Mouse (Mus musculus): ENCODE data around the gene Fam151a.
"Not testable (repeated sequence)": the region's sequence is repeated elsewhere in the genome, so short reads cannot be mapped to it uniquely, and the experiment has no call there.

Gene Fam151a

DNA sequence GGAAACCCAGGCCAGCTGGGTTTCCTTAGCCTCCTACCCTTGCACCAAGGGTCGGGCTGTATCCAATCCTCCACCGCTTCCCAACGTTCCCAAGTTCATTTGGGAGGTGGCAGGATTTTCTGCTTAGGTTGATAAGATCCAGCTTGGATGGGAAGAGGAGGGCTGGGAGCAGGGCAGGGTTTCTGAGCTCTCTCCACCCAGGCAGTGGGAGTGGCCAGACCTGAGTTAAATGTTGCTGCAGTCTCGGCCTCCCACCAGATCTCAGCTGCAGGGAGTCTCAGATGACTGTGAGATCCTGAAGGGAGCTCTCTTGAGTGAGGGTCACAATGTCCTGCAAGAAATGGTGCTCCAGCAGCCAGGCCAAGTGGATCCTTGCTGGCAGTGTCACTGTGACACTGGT is at the start of gene Fam151a:
Gene Fam151a, plus strand, starts transcription at position 254 of the 400 bp plus-strand sequence.
- no peak for DNase-seq (ENCODE audit: low spot score)

DNA sequence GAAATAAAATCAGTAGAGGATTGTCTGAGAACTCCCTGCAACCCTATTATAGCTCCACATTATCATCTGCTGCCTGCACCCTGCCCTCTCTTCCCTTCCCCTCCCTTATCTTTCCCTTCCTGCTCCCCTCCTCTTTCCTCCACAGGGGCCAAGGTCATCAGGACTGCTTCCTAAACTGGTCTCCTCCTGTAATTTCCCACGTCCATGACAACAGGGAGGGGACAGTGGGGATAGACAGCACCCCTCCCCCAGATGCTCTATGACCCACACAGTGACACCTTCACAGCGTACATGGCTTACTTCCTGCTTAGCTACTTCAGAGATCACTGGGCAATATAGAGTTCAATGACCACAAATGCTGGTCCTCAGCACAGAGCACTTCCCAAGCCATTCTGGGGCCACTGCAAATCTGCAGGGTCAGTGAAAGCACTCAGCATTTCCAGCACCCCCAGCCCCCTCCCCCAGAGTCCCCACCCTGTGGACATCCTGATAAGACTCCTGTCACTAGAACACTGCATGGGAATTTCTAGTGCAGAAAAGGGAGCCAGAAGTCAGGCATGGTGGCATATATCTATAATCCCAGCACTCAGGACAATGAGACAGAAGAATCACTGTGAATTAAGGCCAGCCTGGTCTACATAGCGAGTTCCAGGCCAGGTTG is 44.9 kb upstream of the Fam151a start:
- DNase-seq (ENCODE audit: low spot score), result no peak

DNA sequence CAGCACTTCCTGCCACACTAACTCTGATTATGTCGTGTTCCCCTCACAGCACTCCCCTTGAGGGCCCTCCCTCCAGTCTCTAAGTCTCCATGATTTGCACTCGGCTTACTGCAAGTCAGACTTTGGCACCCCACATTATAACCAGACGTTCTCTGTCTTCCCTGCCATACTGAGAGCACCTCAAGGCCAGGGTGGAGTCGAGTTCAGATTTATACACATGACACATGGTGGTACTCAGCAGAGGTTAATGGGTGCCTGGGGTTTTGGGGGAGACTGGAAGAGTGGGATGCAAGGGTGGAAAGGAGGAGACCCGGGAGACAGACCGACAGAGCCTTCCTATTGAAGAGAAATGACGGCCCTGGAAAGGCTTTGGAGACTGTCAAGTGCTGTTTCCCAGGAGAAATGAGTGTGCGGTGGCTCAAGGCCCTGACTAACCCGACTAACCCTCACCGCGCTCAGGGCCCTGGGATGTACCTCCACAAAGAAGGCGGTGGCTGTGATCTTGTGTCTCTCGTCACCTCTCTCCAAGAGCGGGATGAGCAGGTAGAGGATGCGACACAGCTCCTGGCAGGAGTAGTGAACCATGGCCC is 39.8 kb upstream of the Fam151a start:
- no peak for DNase-seq (ENCODE audit: low spot score)

DNA sequence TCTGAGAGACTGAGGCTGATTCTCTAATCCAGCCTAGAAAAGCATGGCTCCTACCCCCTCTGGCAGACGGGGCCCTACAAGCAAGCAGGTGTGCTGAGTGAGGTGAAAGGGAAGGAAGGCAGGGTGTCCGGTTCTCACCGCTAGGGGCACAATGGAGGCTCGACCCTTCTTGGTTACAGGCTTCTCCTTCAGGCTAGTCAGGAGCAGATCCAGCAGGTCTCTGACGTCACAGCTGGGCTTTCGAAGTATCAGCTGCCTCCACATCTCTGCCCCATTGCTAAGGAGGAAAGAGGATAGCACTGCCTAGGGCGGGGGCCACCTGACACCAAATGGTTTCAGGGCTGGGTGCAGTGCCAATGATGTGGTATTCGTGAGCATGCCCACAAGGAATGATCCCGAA is 33.7 kb upstream of the Fam151a start:
- DNase-seq (ENCODE audit: low spot score), result no peak

DNA sequence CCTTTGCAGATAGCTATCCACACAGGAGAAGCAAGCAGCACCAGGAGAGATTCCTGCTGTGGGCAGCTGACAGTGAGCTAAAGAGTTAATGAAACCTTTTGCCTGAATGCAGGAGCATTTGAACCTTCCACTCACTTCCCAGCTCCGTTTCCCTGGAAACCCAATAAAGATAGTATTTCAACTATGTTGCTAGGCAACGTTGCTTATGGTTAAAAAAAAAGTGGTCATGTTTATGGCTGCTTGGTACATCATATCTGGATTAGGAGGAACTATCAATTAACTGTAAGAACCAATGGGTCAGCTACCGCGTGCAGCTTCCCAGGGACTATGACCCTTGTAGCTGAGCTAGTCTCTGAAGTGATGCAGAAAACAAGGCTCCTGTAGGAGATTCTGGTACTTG is 32.9 kb upstream of the Fam151a start:
- no peak for DNase-seq (ENCODE audit: low spot score)

DNA sequence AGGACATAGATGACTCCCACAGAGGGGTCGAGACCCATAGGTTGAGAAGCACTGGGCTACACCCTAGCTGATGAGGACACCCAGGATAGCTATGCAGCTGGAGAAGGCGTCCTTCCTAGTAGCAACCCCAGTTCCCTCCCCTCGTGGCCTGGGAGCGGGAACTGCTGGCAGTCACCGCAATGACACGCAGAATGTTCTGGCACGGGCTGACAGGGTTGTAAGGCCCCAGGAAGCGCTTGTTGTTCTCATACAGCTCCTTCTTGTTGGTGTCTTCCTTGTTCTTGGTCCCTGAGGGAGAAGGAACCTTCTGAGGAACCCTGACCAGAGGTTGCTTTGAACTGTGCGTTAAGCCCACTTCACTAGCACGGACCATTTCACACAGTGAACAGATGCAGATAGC is 29.7 kb upstream of the Fam151a start:
- DNase-seq (ENCODE audit: low spot score), result no peak

DNA sequence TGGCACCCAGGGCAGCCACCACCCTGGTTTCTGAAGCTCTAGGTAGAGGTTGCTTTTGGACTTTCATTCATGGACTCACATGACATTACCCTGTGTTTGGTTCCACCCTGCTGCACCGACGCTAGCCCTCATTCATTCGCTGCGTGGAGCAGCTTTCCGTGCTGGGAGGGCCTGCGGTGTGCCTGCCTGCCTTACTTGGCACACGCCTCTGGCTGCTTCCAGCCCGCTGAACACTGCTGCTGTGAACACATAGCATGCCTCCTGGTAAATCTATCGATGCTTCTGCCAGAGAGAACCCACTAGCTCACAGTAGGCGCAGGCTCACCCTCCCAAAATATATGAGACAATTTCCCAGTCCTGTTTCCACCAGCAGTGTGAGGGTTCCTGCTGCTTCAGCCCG is 29.3 kb upstream of the Fam151a start:
- no peak for DNase-seq (ENCODE audit: low spot score)

DNA sequence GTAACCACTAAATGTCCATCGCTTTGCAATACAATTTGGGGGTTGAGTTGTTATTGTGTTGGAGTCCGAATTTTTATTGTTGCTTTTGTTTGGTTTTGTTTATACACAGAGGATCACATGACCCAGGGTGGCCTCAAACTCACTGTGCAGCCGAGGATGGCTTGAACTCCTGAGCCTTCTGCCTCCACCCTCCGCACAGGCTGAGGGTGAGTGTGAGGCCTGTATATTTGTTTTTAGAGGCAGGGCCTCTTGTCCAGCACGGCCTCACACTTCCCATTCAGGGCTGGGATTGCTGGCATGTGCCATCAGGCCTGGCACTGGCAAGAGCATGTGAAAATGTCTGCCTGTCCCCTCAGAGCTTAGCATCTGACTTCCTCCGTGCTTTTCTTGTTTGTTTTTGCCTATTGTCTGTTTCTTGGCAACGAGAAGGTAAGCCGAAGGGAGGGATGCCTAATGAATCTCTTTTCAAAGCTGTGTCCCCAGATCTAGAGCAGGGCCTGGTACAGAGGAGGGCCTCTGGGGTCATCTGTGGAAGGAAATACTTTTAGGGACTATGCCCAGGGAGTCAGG is 28.5 kb upstream of the Fam151a start:
- no peak for DNase-seq (ENCODE audit: low spot score)

DNA sequence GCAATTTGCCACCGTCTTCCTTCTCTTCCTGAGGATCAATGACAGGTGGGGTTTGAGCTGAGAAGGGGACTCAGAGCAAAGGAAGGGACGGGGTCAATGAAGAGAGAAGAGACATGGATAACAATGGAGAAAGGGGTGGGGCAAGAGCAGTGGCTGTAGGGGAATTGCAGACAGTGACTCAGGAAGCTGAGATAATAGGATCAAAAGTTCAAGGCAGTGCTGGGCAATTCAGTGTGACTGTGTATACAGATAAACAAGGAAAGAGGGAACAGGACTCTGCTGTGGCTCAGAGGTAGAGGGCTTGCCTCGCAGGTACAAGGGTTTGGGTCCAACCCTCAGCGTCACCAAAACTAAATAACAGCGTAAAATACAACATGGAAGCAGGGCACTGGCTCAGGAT is 25.7 kb upstream of the Fam151a start:
- no peak for DNase-seq (ENCODE audit: low spot score)

DNA sequence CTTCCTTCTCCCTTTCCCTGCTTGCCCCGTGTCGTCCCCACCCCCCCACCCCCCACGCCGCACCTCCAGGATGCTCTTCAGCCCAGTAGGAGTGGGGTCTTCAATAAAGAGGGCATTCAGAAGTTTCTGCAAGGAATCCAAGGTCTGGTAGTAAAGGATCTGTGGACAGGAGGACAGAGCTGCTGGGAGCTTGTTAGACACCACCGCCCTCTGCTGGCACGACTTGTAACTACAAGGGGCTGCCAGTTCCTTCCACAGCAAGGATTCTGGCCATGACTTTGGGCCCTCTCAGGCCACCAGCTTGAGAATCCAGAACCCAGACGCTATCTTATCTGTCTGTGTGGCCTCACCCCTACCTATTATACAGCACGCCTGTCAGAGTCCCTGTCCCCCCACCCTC is 25.3 kb upstream of the Fam151a start:
- peak; percentile 85 for DNase-seq (ENCODE audit: low spot score)

DNA sequence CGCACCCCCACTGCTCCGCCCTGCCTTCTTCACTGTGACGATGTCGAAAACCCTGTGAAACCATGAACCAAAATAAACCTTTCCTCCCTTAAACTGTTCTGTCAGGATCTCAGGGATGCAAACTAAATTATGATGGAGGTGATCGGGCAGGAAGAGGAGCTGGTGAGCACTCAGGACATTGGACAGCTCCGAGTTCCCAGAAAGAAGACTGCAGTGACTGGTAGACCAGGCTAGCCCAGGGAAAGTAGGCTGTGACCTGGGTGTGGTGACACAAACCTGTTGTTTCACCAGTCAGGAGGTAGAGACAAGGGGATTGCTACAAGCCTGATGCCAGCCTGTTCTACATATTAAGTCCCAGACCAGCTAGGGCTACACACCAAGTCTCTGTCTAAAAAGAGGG is 20.1 kb upstream of the Fam151a start:
- DNase-seq (ENCODE audit: low spot score), result no peak

DNA sequence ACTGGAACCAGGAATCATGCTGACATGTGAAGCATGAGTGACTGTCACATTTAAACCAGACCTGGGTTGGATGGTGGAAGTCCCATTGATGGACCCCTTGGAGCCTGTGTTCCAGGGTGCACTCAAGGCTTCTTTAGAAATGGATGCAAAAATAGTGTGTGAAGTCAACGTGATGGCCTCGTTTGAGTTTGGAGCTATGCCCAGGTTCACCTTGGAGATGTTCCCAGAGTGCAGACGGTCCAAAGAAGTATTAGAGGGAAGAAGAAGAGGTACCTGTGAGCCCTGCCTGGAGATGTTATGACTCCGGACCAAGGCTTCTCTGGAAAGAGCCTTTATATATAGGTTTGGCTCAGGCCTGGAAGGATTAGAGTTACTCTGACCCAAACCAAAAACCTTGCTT is 13.1 kb upstream of the Fam151a start:
- no peak for DNase-seq (ENCODE audit: low spot score)

DNA sequence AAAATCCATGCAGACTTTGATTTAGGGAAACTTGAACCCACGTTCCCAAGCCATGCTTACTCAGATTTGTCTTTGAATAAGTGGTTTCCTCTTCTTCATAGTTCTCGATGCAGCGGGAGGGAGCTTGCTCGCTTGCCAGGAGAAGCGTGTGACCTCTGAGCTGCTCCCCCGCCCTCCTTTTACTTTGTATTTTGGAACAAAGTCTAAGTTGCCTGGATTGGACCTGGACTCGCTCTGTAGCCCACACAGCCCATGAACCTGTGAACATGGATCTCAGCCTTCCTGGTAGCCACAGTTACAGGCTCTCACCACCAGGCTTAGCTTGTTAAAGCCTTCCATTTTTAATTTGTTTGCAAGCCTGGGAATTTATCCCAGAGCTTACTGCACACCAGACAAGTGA is 2.9 kb upstream of the Fam151a start, which contains the start of gene Mroh7:
Gene Mroh7, minus strand, starts transcription at position 112 of the 400 bp plus-strand sequence.
- DNase-seq (ENCODE audit: low spot score), result no peak

DNA sequence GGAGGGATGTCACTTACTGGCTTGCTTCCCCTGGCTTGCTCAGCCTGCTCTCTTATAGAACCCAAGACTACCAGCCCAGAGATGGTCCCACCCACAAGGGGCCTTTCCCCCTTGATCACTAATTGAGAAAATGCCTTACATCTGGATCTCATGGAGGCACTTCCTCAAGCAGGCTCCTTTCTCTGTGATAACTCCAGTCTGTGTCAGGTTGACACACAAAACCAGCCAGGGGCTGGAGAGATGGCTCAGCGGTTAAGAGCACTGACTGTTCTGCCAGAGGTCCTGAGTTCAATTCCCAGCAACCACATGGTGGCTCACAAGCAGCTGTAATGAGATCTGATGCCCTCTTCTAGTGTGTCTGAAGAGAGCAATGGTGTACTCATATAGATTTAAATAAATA is 3.2 kb downstream of the Fam151a start:
- not testable (repeated sequence) for DNase-seq (ENCODE audit: low spot score)

DNA sequence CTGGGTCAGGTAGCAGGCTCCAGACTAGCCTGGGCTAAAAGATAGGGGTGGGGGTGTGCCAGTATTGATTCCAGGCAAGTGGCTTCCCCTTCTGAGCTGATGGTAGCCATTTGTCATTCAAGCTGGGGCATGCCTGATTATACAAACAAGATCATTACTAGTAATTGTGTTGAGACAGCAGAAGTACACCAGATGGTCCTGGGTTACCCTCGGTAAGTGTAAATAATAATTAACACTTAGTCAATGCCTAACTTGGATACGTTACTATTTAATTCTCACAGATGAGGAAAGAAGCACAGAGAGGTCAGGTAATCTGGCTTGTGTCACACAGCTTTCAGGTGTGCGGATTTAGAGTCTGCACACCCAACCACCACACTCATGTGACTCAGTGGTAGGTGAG is 4.2 kb downstream of the Fam151a start:
- DNase-seq (ENCODE audit: low spot score), result no peak

DNA sequence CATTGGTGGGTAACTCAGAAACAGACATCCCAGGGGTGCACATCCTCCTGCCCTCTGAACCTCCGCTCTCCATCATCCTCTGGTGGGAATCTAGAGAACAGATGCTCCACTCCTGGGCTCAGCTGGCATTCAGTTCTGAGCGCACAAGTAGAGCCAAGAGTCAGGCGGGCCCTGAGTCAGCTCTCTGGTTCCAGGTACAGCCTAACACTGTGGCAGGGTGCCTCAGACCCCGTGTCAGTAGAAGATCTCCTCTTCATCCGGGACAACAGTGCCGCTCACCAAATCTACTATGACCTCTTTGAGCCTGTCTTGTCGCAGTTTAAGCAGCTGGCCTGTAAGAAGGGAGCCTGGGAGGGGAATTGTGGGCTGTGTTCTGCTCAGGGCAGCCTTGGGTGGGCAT is 12.2 kb downstream of the Fam151a start:
- no peak for DNase-seq (ENCODE audit: low spot score)

DNA sequence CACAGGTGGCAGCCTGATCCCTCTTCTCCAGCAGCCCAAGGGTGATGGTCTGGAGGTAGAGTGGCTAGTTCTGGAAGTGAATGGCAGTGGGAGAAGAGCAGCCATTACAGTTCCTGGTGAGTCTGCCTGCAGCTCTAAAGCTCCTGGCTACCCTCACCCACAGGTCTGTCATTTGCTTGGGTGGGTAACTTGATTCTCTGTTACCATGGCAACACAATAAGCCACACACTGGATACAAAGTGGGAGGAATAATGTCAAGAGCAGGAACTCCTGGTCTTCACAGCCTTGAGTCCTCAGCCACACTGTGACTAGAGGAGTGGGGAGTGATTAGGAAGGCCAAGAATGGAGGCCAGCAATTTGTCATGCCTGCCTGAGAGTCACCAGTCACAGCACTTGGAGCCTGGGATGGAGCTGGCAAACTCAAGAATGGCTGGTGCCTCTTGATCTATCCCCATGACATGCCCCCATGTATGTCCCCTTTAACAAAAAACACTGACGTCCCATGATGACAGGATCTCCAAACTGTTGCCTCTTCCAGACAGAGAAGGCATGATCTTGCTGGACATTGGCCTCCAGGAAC is 13.4 kb downstream of the Fam151a start:
- DNase-seq (ENCODE audit: low spot score), result no peak

DNA sequence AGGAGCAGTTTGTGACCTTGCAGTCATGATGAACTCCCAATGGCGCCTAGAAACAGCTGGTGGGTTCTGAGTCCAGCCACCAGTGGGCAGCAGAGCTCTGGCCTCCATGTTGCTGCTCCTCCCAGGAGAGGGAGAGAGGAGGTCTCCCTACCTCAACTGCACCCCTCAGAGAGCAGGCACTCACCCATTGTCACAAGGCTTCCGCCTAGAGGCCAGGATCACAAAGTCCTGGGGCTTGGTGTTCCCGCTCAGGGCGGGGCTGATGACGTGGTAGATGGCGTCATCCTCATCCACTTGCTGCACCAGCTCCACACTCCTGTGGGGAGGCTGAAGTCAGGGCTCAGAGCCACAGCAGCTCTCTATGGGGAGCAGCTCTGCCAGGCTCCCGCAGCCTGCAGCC is 16.0 kb downstream of the Fam151a start:
- DNase-seq (ENCODE audit: low spot score), result peak; percentile 63

DNA sequence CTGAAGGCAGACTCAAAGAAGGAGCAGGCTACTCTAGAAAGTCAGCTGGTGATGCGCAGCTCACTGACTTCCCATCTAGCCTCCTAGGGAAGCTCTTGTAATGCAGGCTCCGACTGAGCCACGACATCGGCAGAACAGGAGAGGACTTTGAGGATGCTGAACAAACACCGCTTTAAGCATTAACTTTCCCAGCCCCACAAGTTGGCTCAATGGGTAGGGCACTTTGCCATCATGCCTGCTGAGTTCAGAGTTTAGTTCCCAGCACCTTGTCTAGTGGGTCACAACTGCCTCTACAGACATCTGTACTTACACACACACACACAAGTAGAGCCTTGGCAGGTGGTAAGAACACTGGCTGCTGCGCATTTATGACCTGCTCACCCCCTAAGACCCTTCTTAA is 18.0 kb downstream of the Fam151a start:
- no peak for DNase-seq (ENCODE audit: low spot score)

DNA sequence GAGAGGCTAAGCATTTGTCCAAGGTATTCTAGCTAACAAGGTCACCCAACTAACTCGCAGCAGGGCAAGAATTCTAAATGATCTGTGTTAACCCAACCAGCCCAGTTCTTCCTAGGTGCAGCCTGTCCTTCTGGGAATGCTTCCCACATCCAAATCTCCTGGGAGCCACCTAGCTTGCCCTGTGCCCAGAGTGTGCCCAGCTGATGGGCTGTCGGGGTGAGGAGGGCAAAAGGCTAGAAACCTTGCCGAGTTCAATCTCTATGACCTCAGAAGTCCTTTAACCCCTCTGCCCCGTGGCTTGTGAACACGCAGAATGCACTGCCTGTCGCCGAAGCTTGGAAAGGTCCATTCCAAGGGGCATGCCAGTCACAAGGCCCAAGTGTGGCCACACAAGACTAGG is 30.5 kb downstream of the Fam151a start:
- DNase-seq (ENCODE audit: low spot score), result no peak

DNA sequence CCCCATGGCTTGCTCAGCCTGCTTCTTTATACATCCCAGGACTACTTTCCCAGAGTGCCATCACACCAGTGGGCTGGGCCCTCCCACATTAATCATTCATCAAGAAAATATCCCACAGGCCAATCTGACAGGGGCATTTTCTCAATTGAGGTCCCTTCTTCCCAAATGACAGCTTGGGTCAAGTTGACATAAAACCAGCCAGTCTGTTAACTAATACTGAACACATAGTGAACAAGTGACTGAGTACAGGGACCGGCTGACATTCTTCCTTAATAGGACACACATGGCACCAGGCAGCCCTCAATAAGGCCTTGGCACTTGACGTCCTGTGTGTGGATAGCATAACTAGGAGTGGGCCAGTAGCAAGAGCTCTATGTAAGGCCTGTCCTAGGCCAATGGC is 35.6 kb downstream of the Fam151a start:
- no peak for DNase-seq (ENCODE audit: low spot score)

DNA sequence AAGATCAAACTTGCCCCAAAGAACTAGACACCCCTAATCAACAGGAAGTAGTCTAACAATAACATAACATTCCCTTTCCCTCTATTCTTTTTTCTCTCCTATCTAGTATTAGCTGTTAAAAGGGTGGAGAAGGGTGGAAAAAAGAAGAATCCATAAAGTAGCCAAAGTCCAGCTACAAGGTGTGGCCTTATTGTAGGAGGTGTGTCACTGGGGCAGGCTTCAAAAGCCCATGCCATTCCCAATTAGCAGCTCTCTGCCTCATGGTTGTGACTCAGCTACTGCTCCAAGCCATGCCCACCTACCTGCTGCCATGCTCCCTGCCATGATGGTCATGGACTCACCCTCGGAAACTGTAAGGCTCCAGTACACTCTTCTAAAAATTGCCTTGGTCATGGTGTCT is 38.9 kb downstream of the Fam151a start:
- no peak for DNase-seq (ENCODE audit: low spot score)

DNA sequence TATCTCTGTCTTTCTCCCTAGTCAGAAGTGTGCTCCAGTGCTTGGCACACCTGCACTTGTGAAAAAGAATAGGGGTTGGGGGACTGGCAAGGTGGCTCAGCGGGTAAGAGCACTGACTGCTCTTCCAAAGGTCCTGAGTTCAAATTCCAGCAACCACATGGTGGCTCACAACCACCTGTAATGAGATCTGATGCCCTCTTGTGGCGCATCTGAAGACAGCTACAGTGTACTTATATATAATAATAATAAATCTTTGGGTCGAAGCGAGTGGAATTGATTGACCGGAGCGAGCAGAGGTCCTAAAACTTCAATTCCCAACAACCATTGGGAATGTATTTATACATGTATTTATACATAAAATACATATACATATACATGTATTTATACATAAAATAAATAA is 42.1 kb downstream of the Fam151a start:
- not testable (repeated sequence) for DNase-seq (ENCODE audit: low spot score)

DNA sequence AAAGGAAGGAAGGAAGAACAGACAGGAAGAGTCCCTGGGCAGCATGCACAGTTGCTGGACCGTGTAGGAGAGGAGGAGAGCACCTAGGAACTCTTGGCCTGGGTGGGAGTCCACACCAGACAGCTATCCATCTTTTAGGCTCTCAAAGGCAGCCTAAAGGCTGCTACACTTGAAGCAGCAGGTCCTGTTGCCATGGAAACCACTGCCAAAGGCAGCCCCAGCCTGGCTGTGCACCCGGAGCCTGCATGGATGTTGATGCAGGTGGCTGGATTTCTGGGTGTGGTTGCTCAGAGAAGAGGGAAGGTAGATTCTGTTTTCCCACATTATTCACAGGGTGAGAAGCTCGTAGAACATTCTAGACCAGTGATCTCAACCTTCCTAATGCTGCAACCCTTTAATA is 43.3 kb downstream of the Fam151a start:
- no peak for DNase-seq (ENCODE audit: low spot score)
